Mouse (Mus musculus): ENCODE data around the gene Arhgap31. TPM values are rescaled to one million over a fixed set of nuclear protein-coding genes. Genes with fewer than 3 reads are reported as not detected.

Gene Arhgap31
- total RNA-seq, 2 experiments from 2014 or later = 0.14 to 1.7 TPM

- peak; percentile 74 for ATAC-seq (replicated peaks; ENCODE audit: low FRiP score, low TSS enrichment, poor library complexity, severe bottlenecking)
Measured at GRCm38 (mm10) chr16:38729610-38730288, 16.7 kb upstream of the Arhgap31 start.

- ATAC-seq (replicated peaks; ENCODE audit: low FRiP score, low TSS enrichment, poor library complexity, severe bottlenecking) = 0 out of 2 replicates have a peak, but pooled peaks have one; percentile 41
Measured at GRCm38 (mm10) chr16:38729139-38729538, 16.1 kb upstream of the Arhgap31 start.

- ATAC-seq (replicated peaks; ENCODE audit: low FRiP score, low TSS enrichment, poor library complexity, severe bottlenecking) = no peak
Measured at GRCm38 (mm10) chr16:38728576-38729132, 15.6 kb upstream of the Arhgap31 start.

GRCm38 (mm10) chr16:38724974-38725373 is 11.9 kb upstream of the Arhgap31 start:
- no peak for ATAC-seq (replicated peaks; ENCODE audit: low FRiP score, low TSS enrichment, poor library complexity, severe bottlenecking)

- no peak for ATAC-seq (replicated peaks; ENCODE audit: low FRiP score, low TSS enrichment, poor library complexity, severe bottlenecking)
Measured at GRCm38 (mm10) chr16:38724256-38724655, 11.2 kb upstream of the Arhgap31 start.

- ATAC-seq (replicated peaks; ENCODE audit: low FRiP score, low TSS enrichment, poor library complexity, severe bottlenecking) = no peak
Measured at GRCm38 (mm10) chr16:38721377-38721776, 8.3 kb upstream of the Arhgap31 start.

GRCm38 (mm10) chr16:38714259-38714526 is 1.1 kb upstream of the Arhgap31 start:
- peak; percentile 55; the same call in 1 of the 2 replicates for ATAC-seq (replicated peaks; ENCODE audit: low FRiP score, low TSS enrichment, poor library complexity, severe bottlenecking)

- ATAC-seq (replicated peaks; ENCODE audit: low FRiP score, low TSS enrichment, poor library complexity, severe bottlenecking) = peak; percentile 48
Measured at GRCm38 (mm10) chr16:38713404-38714258, 557 bp upstream of the Arhgap31 start.

- 0 out of 2 replicates have a peak, but pooled peaks have one; percentile 4 for ATAC-seq (replicated peaks; ENCODE audit: low FRiP score, low TSS enrichment, poor library complexity, severe bottlenecking)
Measured at GRCm38 (mm10) chr16:38712105-38712504, 969 bp downstream of the Arhgap31 start.

- no peak for ATAC-seq (replicated peaks; ENCODE audit: low FRiP score, low TSS enrichment, poor library complexity, severe bottlenecking)
Measured at GRCm38 (mm10) chr16:38711245-38711644, 1.8 kb downstream of the Arhgap31 start.

GRCm38 (mm10) chr16:38708962-38709520 is 4.0 kb downstream of the Arhgap31 start:
- no peak for ATAC-seq (replicated peaks; ENCODE audit: low FRiP score, low TSS enrichment, poor library complexity, severe bottlenecking)

GRCm38 (mm10) chr16:38706782-38707181 is 6.3 kb downstream of the Arhgap31 start:
- no peak for ATAC-seq (replicated peaks; ENCODE audit: low FRiP score, low TSS enrichment, poor library complexity, severe bottlenecking)

GRCm38 (mm10) chr16:38705531-38706281 is 7.4 kb downstream of the Arhgap31 start:
- ATAC-seq (replicated peaks; ENCODE audit: low FRiP score, low TSS enrichment, poor library complexity, severe bottlenecking) = no peak

- no peak for ATAC-seq (replicated peaks; ENCODE audit: low FRiP score, low TSS enrichment, poor library complexity, severe bottlenecking)
Measured at GRCm38 (mm10) chr16:38703501-38703900, 9.6 kb downstream of the Arhgap31 start.

GRCm38 (mm10) chr16:38702316-38702715 is 10.8 kb downstream of the Arhgap31 start:
- no peak for ATAC-seq (replicated peaks; ENCODE audit: low FRiP score, low TSS enrichment, poor library complexity, severe bottlenecking)

- ATAC-seq (replicated peaks; ENCODE audit: low FRiP score, low TSS enrichment, poor library complexity, severe bottlenecking) = peak; percentile 69
Measured at GRCm38 (mm10) chr16:38701492-38702185, 11.4 kb downstream of the Arhgap31 start.

- no peak for ATAC-seq (replicated peaks; ENCODE audit: low FRiP score, low TSS enrichment, poor library complexity, severe bottlenecking)
Measured at GRCm38 (mm10) chr16:38700392-38701162, 12.5 kb downstream of the Arhgap31 start.

- no peak for ATAC-seq (replicated peaks; ENCODE audit: low FRiP score, low TSS enrichment, poor library complexity, severe bottlenecking)
Measured at GRCm38 (mm10) chr16:38697611-38698010, 15.5 kb downstream of the Arhgap31 start.
